Mouse (Mus musculus) adrenal gland, adult 8-10 months (tissue): Measurements from ENCODE around the gene Olfr213. TPM values are rescaled to one million over a fixed set of nuclear protein-coding genes. Genes with fewer than 3 reads are reported as not detected.
"Not testable (repeated sequence)": the region's sequence is repeated elsewhere in the genome, so short reads cannot be mapped to it uniquely, and the experiment has no call there.

Source experiments
- DNase-seq: peaks from one replicate; pipeline ENCODE4 v3.0.0; 2022
- total RNA-seq, 4 experiments: library from RNA; stranded (reverse); gene quantifications; 2 replicates each; pipeline ENCODE4 v1.2.4; 2022

Gene Olfr213
- not detected for total RNA-seq

DNA sequence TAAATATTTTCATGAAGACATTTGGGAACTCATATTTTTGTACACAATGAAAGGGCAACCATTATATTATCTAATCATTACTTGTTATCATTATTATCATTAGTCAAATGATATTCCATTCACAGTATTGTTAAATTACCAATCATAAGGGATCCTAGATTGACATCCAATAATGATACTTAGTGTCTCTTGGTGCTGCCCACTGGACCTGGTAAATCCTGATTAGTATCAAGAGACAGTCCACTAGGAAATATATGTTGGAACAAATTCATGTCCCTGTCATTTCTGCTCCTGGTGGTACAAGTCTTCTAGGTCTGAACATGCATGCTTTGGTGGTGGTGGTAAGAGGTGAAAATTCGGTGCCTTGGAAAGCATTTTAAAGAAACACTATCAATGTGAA is at the start of gene Olfr213:
TSS of gene Olfr213 (plus strand) at position 301 of the 400 bp plus-strand sequence.
- DNase-seq: no peak

DNA sequence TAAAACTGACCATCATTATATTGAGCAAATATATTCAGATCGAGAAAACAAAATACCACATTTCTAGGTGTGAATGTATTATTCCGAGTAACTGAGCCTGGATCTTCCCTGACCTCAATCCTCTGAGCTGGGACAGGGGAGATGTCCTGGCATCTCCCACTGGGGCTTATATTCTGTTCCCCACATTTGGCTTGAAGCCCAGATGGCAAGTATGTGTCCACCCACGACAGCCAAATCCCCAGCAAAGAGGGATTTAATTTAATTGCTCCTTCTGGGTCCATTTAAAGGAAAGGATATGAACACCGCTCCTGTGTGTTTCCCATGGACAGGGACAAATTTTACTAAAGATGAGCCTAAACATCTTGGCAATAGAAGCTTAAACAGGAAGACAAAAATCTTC is 49.5 kb upstream of the Olfr213 start, which contains the start of gene Olfr211:
TSS of gene Olfr211 (plus strand) at position 301 of the 400 bp plus-strand sequence.
- DNase-seq: no peak

DNA sequence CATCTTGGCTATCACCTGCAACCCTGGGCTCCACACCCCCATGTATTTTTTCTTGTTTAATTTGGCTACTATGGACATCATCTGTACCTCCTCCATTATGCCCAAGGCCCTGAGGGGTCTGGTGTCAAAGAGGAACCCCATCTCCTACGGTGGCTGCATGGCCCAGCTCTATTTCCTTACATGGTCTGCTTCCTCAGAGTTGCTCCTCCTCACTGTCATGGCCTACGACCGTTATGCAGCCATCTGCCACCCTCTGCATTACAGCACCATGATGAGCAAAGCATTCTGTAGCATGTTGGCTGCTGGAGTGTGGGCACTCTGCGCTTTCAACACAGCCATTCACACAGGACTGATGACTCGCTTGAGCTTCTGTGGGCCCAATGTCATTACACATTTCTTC is 44.5 kb upstream of the Olfr213 start:
- DNase-seq: no peak

DNA sequence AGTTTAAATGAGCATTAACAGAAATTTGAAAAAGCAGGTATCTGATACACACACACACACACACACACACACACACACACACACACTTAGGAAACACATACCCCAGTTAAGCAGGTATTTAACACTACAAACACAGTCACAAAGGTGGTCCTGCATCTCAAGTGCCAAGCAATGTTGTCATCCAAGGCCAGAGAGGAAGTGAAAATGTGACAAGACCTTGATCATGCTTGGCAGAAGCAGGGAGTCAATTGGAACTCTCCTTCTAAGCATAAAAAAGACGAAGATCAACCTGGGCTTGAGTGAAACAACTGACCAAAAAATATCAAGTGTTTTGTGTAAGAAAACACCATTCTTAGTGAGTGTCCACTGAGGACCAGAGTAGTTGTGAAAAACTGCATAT is 42.3 kb upstream of the Olfr213 start:
- no peak for DNase-seq

DNA sequence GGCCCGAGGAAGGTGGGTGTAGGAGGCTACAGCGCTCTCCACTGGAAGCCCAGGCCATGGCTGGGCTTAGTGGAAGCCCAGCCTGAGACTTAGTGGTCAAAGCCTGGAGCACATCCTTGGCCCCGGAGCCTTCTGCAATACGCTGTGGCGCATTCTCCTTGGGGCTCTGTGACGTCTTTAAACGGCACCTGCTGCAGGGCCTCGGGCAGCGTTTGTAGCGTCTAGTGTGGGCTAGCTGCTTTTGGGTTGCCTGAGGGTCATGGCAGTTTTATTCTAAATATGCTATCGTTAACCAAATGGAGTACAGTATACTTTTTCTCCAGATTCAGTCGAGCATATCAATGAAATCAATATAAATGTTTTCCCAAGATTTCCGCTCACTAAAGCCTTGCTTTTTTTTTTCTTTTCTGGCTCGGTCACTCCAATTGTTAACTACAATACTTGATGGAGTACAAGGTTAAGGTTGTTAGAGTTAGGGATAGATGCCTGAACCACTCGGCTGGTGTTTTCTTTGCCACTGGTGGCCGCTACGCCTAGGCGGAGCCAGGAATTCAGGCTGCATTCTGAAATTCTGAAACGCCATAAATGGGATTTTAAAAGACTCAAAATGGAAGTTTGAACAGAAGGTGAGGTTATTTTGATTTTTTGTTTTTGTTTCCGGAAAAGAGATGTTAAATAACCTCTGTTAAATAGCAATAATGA is 31.8 kb upstream of the Olfr213 start, which contains the start of gene Olfr212:
TSS of gene Olfr212 (plus strand) at position 215 of the 702 bp plus-strand sequence.
- DNase-seq: not testable (repeated sequence)

DNA sequence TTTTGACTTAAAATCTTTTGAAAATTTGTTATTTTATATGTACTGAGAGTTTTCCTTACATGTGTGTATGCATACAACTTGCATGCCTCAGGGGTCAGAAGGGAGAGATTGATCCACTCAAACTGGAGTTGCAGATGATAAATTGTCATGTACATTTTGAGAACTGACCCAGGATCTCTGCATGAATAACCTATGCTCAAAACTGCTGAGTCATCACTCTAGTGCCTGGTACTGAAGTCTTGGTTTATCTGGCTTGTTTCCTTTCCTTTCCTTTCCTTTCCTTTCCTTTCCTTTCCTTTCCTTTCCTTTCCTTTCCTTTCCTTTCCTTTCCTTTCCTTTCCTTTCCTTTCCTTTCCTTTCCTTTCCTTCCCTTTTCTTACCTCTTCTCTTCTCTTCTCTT is 23.4 kb upstream of the Olfr213 start:
- DNase-seq: no peak

DNA sequence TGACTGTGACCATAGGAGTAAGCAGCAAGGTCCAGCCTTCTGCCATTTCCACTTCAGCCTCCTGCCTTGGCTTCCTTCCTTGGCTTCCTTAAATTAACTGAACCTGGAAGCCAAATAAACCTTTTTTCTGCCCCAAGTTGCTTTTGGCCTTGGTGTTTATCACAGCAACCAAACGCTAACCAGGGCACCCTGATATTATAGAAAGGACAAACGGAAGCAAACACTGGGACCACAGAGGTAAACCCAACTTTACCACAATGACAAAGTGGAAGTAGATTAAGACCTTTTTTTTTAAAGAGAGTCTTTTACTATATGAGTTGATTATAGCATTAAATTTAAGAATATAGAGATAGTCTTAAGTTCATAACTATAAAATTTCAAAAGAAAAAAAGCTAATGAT is 4.2 kb downstream of the Olfr213 start:
- DNase-seq: no peak

DNA sequence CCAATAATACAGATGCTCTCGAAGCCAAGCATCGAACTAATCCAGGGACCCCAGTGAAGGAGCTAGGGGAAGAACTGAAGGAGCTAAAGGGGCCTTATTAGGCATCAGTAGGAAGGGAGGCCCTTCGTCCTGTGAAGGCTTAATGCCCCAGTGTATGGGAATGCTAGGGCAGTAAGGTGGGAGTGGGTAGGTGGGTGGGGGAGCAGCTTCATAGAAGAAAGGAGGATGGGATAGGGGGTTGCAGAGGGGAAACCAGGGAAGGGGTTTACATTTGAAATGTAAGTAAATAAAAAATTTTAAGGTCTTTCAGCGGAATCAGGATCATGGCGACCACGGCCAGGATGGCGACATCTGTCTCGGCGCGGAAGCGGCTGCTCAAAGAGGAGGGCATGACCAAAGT is 12.6 kb downstream of the Olfr213 start, which contains the start of gene Gm5580:
TSS of gene Gm5580 (plus strand) at position 301 of the 400 bp plus-strand sequence.
- not testable (repeated sequence) for DNase-seq

DNA sequence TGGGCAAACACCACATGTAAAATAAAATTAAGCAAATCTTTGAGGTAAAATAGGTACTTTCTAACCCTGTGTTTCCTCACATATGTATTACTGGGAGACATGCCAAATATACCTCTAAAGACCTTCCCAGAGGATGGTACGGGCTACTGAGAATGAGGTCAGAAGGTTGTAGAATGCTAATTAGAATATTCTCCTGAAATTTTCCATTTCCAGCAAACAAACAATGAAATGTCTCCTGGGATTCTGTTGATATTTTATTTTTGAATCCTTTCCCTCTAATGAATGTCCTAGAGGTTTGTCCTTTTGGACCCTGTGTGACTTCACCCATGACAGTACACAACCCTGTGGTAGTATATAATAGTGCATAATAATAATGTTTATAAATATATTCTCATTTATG is 15.7 kb downstream of the Olfr213 start, which contains the start of gene Olfr214:
TSS of gene Olfr214 (plus strand) at position 301 of the 400 bp plus-strand sequence.
- no peak for DNase-seq

DNA sequence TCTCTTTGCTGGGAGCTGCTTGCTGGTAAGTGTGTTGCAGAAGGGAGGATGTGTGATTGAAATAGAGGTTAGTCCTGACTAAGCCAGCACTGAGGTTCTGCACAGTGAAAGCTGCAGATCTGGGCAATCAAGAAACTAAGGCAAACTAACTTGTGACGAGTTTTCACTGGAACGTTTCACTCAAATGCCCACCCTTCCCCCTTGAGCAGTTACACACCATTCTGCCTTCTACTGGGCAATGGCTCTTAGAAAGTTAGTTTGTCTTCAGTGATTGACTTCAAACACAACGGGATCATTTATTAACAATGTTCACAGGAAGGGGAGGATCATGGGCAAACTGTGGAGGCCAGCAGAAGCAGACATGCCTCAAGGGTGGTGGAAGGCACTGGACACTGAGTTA is 16.7 kb downstream of the Olfr213 start:
- no peak for DNase-seq

DNA sequence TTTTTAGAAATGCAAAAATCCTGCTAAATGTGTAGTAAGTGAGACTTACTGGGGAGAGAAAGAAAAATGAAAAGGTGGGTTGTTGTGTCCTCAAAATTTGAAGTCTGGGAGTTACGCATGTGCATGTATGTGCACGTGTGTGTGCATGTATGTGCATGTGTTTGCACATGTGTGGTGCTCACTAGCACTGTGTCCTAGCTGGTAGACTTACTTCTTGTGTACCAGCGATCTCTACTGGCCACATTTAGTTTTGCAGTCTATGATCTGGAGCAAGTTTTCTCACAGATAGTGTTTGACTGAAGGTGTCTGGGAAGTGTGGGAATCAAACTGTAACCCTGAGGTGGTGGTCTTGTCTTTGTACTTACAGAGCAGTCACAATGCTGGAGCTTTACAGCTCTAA is 31.6 kb downstream of the Olfr213 start:
- DNase-seq: peak; percentile 6

DNA sequence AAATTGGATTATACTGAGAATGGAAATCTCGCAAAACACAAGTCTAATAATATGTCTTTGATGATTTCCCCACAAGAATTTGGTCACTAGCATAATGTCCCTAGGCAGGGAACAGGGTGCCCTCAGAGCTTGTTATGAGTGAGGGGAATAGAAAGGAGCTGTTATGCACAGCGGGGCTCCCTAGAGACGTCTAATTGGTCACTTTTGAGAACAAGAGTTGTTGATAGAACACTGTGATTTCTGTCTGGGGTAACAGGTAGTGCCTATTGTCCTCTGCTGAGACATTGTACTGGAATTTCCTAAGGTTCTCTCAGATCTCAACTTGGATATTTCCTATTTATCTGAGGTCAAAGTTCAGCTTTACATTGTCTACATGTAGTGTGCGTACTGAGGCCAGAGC is 45.8 kb downstream of the Olfr213 start, which contains the start of gene Olfr215:
TSS of gene Olfr215 (minus strand) at position 101 of the 400 bp plus-strand sequence.
- DNase-seq: no peak

Other genes with a start within 250 kb of the Olfr213 start
- 10 to 100 TPM; 73.0 to 96.4 (median 81.4) TPM for gene March8, start 200.4 kb upstream of the Olfr213 start, total RNA-seq
- 1 to 10 TPM; 1.7 to 4.4 (median 1.9) TPM for gene Alox5, start 77.3 kb upstream of the Olfr213 start, total RNA-seq
- gene Olfr211, start 49.4 kb upstream of the Olfr213 start, total RNA-seq: not detected
- under 1 TPM; 0.10 to 0.12 (median 0.11) TPM for gene Olfr212, start 31.9 kb upstream of the Olfr213 start, total RNA-seq
- 1 to 10 TPM; 2.3 to 4.0 (median 2.9) TPM for gene Gm5580, start 12.7 kb downstream of the Olfr213 start, total RNA-seq
- not detected for gene Olfr214, start 15.8 kb downstream of the Olfr213 start, total RNA-seq
- not detected for gene Olfr215, start 45.7 kb downstream of the Olfr213 start, total RNA-seq
- gene Zfp422, start 90.5 kb downstream of the Olfr213 start, total RNA-seq: 10 to 100 TPM; 18.0 to 21.8 (median 20.2) TPM
- gene Depp1, start 112.2 kb downstream of the Olfr213 start, total RNA-seq: 1 to 10 TPM; 2.2 to 5.3 (median 4.0) TPM
- 1 to 10 TPM; 4.6 to 6.2 (median 5.8) TPM for gene Rassf4, start 135.5 kb downstream of the Olfr213 start, total RNA-seq
- gene Tmem72, start 178.5 kb downstream of the Olfr213 start, total RNA-seq: under 1 TPM; 0.03 to 0.12 (median 0.08) TPM